Mouse (Mus musculus) left cerebral cortex, adult 11 months (tissue): Measurements from ENCODE around the gene Gm10471.
"Not testable (repeated sequence)": the region's sequence is repeated elsewhere in the genome, so short reads cannot be mapped to it uniquely, and the experiment has no call there.

Experiments used
- DNase-seq: peaks from one replicate; pipeline ENCODE4 v3.0.0; 2022; ENCODE audit warnings: low spot score

Gene Gm10471

DNA sequence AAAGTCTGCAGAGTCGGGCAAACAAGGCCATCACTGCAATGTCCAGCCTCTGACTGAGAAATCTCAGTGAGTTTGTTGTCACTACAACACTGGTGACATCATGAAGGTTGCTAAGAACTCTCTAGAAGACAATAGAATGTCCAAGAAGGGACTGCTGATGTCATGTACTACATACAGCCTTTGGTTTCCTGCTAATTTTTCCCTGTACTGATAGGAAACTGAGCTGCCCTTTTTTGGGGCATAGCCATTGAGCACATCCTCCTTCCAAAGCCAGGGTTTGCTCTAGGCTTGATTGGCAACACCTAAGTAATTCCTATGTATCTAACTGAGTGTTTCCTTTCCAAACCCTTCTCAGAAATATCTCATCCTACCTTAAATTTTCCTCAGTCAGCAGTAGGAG is at the start of gene Gm10471:
TSS of gene Gm10471 (minus strand) at position 101 of the 400 bp plus-strand sequence.
- not testable (repeated sequence) for DNase-seq

- not testable (repeated sequence) for DNase-seq
Measured at GRCm38 (mm10) chr5:26121321-26121720, 32.2 kb upstream of the Gm10471 start, which contains the start of gene Gm10220. Gene Gm10220 (minus strand): TSS chr5:26121421.

- DNase-seq = not testable (repeated sequence)
Measured at GRCm38 (mm10) chr5:26105262-26105661, 16.2 kb upstream of the Gm10471 start, which contains the start of gene 5031410I06Rik. Gene 5031410I06Rik (minus strand): TSS chr5:26105362.

DNA sequence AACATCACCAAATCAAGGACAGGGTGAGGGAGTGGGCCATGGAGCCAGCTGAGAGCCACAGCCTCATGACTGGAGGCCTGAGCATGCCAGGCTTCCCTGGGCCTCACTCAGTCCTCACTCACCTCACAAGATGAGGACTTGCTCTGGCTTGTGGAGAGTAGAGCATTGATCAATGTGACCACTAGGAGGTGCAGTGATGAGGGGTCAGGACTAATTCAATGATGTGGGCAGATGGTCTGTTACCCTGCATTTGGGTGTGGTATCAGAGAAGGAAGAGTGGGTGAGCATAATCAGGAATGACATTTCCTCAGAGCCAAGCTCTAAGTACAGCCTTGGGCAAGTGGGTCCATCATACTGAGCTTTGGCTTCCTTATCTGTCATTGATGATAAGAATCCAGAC is 10.1 kb downstream of the Gm10471 start:
- DNase-seq = not testable (repeated sequence)

DNA sequence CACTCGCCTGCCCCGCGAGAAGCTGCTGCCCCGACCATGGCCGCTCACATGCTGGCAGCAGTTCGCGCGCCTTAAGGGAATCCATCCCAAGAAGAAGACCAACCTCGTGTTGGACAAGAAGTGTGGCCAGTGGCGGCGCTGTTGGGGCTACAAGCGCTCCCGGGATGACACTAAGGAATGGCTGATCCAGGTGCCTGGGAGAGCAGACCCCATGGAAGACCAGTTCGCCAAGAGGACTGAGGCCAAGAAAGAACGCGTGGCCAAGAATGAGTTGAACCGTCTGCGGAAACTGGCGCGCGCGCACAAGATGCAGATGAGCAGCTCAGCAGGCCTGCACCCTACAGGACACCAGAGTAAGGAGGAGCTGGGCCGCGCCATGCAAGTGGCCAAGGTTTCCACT is 18.4 kb downstream of the Gm10471 start:
- DNase-seq = no peak

DNA sequence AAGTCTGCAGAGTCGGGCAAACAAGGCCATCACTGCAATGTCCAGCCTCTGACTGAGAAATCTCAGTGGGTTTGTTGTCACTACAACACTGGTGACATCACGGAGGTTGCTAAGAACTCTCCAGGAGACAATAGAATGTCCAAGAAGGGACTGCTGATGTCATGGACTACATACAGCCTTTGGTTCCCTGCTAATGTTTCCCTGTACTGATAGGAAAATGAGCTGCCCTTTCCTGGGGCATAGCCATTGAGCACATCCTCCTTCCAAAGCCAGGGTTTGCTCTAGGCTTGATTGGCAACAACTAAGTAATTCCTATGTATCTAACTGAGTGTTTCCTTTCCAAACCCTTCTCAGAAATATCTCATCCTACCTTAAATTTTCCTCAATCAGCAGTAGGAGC is 30.6 kb downstream of the Gm10471 start, which contains the start of gene Gm7347:
TSS of gene Gm7347 (minus strand) at position 101 of the 400 bp plus-strand sequence.
- DNase-seq = not testable (repeated sequence)

- DNase-seq = not testable (repeated sequence)
Measured at GRCm38 (mm10) chr5:26039458-26039857, 49.6 kb downstream of the Gm10471 start, which contains the start of gene Speer4a. Gene Speer4a (minus strand): TSS chr5:26039558.
